Mouse (Mus musculus) fat pad, adult 2 months (tissue): ENCODE measurements at regions not wholly inside any gene's neighbourhood (a gene's known extent, or its start where the extent isn't known, plus 50 kb on each side); places are given as distances from the start of the nearest gene placed in this dataset.
"Not testable (repeated sequence)": the region's sequence is repeated elsewhere in the genome, so short reads cannot be mapped to it uniquely, and the experiment has no call there.

ENCODE experiments used
- DNase-seq: peaks from one replicate; pipeline ENCODE4 v3.0.0-alpha.2; 2011; ENCODE audit warnings: low read depth, low spot score; ENCODE audit errors: extremely low read depth

- DNase-seq = no peak
Measured at GRCm38 (mm10) chr9:82484341-82484740, 345.0 kb upstream of the Irak1bp1 start.

GRCm38 (mm10) chr9:82493440-82493839 is 335.9 kb upstream of the Irak1bp1 start:
- DNase-seq = no peak

DNA sequence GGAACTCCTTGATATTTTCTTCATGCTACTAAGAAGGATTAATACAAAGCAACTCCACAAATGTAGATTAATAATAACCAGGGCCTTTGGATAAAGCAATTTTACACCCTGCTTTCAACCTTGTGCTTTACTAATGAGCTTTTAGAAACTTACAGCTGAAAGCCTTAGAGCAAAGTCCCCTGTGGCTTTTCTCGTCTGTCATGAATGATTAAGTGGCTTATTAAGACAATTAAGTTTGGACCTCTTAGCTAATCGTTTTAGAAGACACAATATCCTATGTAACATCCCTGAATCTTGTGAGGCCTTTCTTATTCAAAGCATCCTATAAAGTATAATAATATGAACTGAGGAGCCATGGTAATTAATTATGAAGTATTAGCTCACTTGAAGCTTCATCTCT is 319.3 kb upstream of the Irak1bp1 start:
- no peak for DNase-seq

GRCm38 (mm10) chr9:82518993-82519392 is 310.3 kb upstream of the Irak1bp1 start:
- no peak for DNase-seq

DNA sequence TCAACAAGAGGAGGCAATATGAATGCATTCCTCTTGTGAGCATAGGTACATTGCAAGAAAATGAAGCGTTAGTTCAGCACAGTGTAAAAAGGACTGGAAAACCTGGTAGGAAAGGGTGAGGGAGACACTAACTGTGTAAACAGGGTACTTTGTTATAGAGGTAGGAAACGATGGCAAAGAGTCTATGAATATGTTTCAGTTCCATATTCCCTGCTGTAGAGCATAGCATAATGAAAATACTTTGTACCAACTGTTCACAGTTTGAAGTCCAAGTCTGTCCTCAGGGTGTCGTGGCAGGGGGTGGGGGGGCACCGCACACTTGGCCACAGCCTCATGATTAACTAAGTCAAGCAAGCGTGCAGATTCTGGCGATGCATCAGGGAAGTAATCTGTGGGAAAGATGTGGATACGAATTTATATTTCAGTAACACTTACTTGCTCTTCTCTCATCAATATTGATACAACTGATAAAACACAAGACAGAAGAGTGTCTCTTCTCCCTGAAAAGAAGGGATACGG is 301.4 kb upstream of the Irak1bp1 start:
- DNase-seq = no peak

DNA sequence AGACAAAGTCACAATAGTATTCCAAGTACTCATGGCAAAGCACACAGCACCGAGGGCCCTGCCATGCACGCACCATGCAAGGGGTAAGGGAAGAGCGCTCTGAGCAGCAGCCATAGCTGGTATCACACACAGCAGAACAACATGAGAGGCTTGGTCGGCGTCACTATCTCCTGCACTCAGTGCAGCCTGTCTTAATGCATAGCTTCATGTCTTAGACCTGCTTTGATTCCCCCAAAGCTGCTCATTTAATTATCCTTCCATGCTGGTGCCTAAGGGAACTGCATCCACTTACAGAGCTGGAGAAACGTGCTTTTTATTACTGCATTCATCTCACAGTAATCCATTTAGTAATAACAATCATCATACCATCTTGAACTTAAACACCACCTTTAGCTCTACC is 276.6 kb upstream of the Irak1bp1 start:
- DNase-seq = no peak

- DNase-seq = no peak
Measured at GRCm38 (mm10) chr9:82553213-82553612, 276.1 kb upstream of the Irak1bp1 start.

- DNase-seq = no peak
Measured at GRCm38 (mm10) chr9:82562551-82563465, 266.5 kb upstream of the Irak1bp1 start.

- no peak for DNase-seq
Measured at GRCm38 (mm10) chr9:82581373-82582018, 247.8 kb upstream of the Irak1bp1 start.

- no peak for DNase-seq
Measured at GRCm38 (mm10) chr9:82609111-82609510, 220.2 kb upstream of the Irak1bp1 start.

DNA sequence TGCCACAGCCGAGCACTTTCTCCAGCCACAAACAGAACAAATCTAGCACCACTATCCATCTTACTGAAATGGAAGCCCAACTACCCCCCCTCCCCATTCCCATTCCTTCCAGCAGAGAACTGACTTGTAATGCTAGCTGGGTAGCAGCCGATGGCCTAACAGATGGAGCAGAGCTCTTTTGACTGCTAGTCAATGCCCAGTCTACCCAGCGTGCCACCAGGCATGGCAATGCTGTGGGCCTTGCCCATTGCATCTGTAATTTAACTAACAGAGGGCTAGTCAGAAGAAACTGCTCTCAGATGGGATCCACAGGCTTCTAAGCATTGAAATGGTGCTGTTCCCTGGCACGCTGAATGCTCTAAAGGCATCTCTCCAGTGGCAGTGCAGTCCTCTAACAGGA is 219.4 kb upstream of the Irak1bp1 start:
- no peak for DNase-seq

- DNase-seq = no peak
Measured at GRCm38 (mm10) chr9:82612526-82612925, 216.8 kb upstream of the Irak1bp1 start.

DNA sequence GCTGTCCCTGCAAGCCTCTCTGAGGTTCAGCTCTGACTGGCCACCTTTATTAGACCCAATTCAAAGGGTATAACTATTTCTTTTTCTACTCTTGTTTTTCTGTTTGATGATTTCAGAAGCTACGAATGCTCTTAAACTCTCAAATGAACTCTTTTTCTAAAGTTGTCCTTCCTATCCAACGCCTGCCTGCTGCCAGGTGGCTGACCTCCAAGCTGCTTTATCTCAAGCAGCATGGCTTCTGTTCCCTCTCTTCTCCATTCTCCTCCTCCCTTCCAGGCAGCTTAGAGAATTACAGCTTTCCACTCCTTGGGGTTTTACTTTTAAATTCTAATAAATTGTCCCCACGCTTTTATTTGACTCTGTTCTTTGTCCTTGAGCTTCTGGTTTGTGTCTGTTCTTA is 196.9 kb upstream of the Irak1bp1 start:
- no peak for DNase-seq

GRCm38 (mm10) chr9:82640277-82640676 is 189.1 kb upstream of the Irak1bp1 start:
- DNase-seq = no peak

DNA sequence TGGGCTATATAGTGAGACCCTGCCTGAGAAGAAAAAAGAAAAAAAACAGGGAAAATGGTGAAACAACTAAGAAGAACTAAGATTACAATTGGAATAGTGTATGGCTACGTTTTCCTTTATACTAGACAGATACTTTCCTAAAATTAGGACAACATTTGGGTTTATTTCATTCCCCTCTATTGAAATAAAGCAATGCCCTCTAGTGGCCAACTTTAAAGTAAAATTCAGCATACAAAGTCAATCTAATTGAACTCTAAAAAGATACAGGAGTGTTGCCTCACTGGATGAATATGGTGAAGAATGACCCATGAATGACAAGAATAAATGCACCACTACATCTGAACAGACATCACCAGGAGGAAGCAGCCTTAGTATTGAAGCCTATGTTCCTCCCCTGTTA is 185.4 kb upstream of the Irak1bp1 start:
- DNase-seq = no peak

DNA sequence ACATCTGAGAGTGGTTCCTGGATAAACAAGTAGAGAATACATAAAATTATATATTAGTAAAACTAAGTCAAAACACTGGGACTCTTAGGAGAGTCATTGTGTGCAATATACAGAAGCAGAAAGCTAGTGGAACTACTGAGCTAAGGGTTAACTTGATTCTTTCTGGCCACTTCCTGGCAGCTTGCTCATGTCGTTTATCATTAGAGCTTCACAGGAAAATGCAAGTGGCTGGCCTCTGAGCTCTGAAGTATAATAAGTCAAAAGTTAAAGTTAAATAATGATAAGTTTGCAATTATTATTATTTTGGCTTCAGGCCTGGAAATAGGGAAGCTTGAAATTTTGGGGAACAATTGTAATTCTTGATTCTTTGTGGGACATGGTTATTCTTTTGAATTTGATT is 173.8 kb upstream of the Irak1bp1 start:
- not testable (repeated sequence) for DNase-seq

- no peak for DNase-seq
Measured at GRCm38 (mm10) chr9:82682196-82682595, 147.1 kb upstream of the Irak1bp1 start.

DNA sequence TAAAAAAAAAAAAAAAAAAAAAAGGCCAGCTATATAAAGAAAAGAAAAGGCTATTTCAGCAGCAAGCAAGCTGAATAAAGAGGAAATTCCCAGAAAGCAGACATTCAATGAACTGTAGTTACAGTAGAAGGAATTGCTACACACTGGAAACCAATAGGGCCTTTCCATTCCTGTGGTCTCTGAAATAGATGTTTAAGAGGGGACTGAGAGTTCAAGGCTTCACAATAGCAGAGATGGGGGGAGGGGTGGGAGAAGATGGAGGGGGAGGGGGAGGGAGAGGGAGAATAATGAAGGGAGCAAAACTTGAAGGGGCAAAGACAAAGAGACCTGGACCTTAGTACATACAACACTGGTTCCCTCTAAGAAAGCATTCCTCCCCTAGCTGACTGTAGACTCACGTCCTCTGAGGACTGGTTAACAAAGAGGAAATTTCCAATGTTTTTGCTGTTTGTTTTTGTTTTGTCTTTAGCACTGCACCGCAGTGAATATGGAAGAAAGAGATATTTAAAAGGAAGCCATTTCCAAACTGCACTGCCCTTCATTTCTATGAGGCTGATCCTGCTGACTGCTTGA is 119.8 kb upstream of the Irak1bp1 start:
- no peak for DNase-seq

GRCm38 (mm10) chr9:82709991-82710593 is 119.2 kb upstream of the Irak1bp1 start:
- DNase-seq = no peak

- no peak for DNase-seq
Measured at GRCm38 (mm10) chr9:82710945-82711516, 118.3 kb upstream of the Irak1bp1 start.
